Mouse (Mus musculus) limb, embryonic 11.5 days (tissue): ENCODE results near the gene Lamtor5. TPM values are rescaled to one million over a fixed set of nuclear protein-coding genes. Genes with fewer than 3 reads are reported as not detected.

Experiments
- ATAC-seq: fragments of 200-750 bp; cut with Nextera tagmentation; 2 replicates; pipeline ENCODE4 v1.8.0; 2017; ENCODE audit warnings: low read depth; ENCODE audit not compliant: insufficient number of reproducible peaks, low FRiP score, low TSS enrichment
- DNase-seq: peaks from one replicate; pipeline ENCODE4 v3.0.0-alpha.2; 2015; ENCODE audit warnings: low spot score
- H3K27ac ChIP-seq: fragments of 300-500 bp; sonication (generic); replicated peaks from 2 replicates; pipeline ENCODE4 v1.5.1; 2014; ENCODE audit warnings: low read depth, mild to moderate bottlenecking, low read length
- H3K27me3 ChIP-seq: fragments of 300-500 bp; sonication (generic); 2 replicates; pipeline ENCODE4 v1.6.1; 2014; ENCODE audit warnings: mild to moderate bottlenecking, low read length, mixed read lengths; ENCODE audit not compliant: control insufficient read depth, insufficient read depth
- H3K36me3 ChIP-seq: fragments of 300-500 bp; sonication (generic); 2 replicates; pipeline ENCODE4 v1.6.1; 2014; ENCODE audit warnings: mild to moderate bottlenecking, low read length, moderate library complexity, mixed read lengths; ENCODE audit not compliant: control insufficient read depth, insufficient read depth
- H3K4me1 ChIP-seq: fragments of 300-500 bp; sonication (generic); 2 replicates; pipeline ENCODE4 v1.6.1; 2014; ENCODE audit warnings: low read length, mixed read lengths; ENCODE audit not compliant: control insufficient read depth, insufficient read depth
- H3K4me2 ChIP-seq: fragments of 300-500 bp; sonication (generic); 2 replicates; pipeline ENCODE4 v1.6.1; 2014; ENCODE audit warnings: low read depth, mild to moderate bottlenecking, moderate library complexity; ENCODE audit not compliant: severe bottlenecking
- H3K4me3 ChIP-seq: fragments of 300-500 bp; sonication (generic); 2 replicates; pipeline ENCODE4 v1.5.1; 2014; ENCODE audit warnings: low read depth, low read length
- H3K9ac ChIP-seq: fragments of 300-500 bp; sonication (generic); 2 replicates; pipeline ENCODE4 v1.6.1; 2014; ENCODE audit warnings: mild to moderate bottlenecking, low read length
- H3K9me3 ChIP-seq: fragments of 300-500 bp; sonication (generic); 2 replicates; pipeline ENCODE4 v1.6.1; 2016; ENCODE audit warnings: low read length; ENCODE audit not compliant: control insufficient read depth
- WGBS: fragments of 180-500 bp; shearing (Covaris S2); extraction: QIAGEN DNeasy Blood & Tissue Kit; methylation state at CpG from one replicate; pipeline ENCODE4 v1.1.7; 2014; 5-methylcytosine and 5-hydroxymethylcytosine counted together
- polyA plus RNA-seq: library from polyadenylated mRNA; unstranded; fragments of >200 nt; fragmentation: Nextera tagmentation; extraction: Ambion mirVana; gene quantifications from 2 replicates; pipeline ENCODE4 v1.2.1, GENCODE M21; 2014

Gene Lamtor5
- polyA plus RNA-seq, 1 experiment from 2014 or later, result 174 TPM

DNA sequence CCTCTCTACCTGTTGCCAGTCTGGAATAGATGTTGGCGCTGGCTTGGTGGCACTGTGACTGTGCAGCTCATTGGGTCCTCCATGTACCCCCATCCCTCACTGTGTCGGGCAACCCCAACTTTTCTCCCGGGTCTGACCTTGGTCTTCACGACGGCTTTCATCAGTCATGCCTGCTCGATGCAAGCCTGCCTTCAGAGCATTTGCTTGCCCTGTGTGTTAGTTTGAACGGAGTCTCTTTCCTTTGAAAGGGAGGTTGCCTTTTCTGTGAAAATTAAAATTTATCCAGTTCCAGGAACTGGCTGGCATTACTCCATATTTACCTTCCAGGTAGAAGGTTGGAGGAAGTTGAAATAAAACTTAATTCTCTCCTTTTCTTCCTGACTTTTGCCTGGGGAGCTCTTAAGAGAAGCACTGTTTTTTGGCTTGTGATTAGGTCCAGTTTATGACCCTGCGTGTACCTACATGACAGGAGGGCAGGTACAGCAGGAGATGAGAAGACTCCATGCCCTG lies 40.1 kb upstream of the Lamtor5 start:
- DNase-seq, result no peak
- no peak overlapping the region for H3K27ac ChIP-seq
- peaks cover 2% of the 10 kb centered on the region; the same call in 1 of the 2 replicates for H3K4me1 ChIP-seq
- no peak overlapping the region for H3K4me3 ChIP-seq
- 86% methylated on average over 8 of the region's 8 CpGs for WGBS
- no peak overlapping the region for H3K4me2 ChIP-seq
- no peaks in the 10 kb centered on the region for H3K9me3 ChIP-seq
- no peaks in the 10 kb centered on the region for H3K36me3 ChIP-seq
- no peak overlapping the region for H3K9ac ChIP-seq
- no peaks in the 10 kb centered on the region for H3K27me3 ChIP-seq
- no peak for ATAC-seq

DNA sequence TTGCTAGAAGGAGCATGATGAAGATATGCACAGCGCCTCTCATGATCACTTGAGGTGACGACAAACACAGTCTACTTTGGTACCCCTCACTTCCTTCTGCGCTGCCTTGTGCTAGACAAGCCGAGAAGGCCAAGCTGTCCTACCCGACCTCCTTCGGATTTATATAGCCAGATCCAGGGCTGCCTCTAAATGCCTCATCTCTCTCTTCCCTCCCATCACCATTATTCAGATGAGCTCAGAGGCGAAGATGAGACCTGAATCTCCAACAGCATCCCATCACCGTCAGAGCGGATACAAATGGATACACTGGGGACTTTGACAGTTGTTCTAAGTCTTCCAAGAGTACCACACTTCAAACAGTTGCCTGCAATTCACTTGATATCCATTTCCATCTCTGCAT lies 39.1 kb upstream of the Lamtor5 start, which contains the start of gene Prok1:
TSS of gene Prok1 (minus strand) at position 101 of the 400 bp plus-strand sequence.
- H3K4me1 ChIP-seq, result peaks cover 2% of the 10 kb centered on the region; the same call in 1 of the 2 replicates
- H3K36me3 ChIP-seq, result no peaks in the 10 kb centered on the region
- H3K9ac ChIP-seq, result no peak within 1 kb of the TSS
- H3K9me3 ChIP-seq, result no peaks in the 10 kb centered on the region
- ATAC-seq, result no peak
- no peaks in the 10 kb centered on the region for H3K27me3 ChIP-seq
- H3K4me2 ChIP-seq, result no peak within 1 kb of the TSS
- DNase-seq, result no peak
- H3K27ac ChIP-seq, result no peak within 1 kb of the TSS
- WGBS, result 89% methylated on average over 9 of the region's 9 CpGs
- H3K4me3 ChIP-seq, result no peak within 1 kb of the TSS

DNA sequence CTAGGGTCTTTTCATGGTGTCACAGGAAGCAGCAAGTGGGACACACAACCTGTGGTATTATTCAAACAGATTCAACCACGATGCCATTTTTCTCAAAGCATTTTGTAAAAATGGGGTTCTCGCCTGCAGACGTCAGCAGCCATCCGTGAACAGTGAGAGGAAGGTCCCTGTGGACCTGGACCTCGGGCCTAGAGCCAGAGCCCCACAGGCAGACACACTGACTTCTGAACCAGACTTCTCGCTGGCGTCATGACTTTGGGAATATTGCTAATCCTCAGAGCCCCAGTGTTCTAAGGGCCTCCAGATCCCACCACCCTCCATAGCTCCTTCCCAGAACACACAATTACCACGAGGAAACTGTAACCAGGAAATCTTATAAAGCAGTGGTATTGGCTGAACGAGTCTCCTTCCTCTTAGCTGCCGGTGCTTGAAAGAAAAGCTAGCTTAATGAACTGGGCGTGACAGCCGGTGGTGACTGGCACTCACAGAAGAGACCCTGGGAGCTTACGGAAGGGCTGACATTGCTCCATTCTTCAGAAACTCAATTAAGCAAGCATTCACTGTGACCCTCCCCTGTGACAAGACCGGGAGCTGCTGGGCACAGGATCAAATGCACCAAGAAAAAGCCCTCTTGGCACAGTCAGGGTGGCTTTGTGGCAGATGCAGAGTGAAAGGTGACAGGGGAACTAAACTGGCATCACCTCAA lies 37.1 kb upstream of the Lamtor5 start:
- WGBS, result 50% methylated on average over 14 of the region's 14 CpGs
- Histone ChIP-seq H3K9ac (no peak overlapping the region), H3K4me3 (no peak overlapping the region), H3K9me3 (no peaks in the 10 kb centered on the region), H3K36me3 (no peaks in the 10 kb centered on the region), H3K4me1 (peaks cover 2% of the 10 kb centered on the region; the same call in 1 of the 2 replicates), H3K27ac (no peak overlapping the region), H3K27me3 (no peaks in the 10 kb centered on the region), H3K4me2 (no peak overlapping the region)
- no peak for ATAC-seq
- no peak for DNase-seq

DNA sequence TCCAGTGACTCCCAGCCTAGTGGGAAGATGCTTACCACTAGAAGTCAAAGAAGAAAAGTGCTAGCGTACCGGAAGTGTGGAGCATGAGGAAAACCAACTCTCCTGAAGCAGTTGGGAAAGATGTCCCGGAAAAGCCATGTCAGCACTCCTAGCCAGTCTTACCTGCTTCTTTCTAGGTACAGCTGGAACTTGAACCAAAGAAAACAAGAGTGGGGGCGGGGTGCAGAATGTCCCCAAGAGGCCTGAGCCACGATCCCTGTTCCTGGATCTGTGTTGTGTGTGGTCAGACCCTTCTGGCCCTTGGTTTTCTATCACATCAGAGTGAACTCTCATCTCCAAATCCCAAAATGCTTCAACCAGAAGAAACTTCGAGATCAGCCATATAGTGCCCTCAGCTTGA lies 31.8 kb upstream of the Lamtor5 start:
- no peaks in the 10 kb centered on the region for H3K27me3 ChIP-seq
- no peak for DNase-seq

DNA sequence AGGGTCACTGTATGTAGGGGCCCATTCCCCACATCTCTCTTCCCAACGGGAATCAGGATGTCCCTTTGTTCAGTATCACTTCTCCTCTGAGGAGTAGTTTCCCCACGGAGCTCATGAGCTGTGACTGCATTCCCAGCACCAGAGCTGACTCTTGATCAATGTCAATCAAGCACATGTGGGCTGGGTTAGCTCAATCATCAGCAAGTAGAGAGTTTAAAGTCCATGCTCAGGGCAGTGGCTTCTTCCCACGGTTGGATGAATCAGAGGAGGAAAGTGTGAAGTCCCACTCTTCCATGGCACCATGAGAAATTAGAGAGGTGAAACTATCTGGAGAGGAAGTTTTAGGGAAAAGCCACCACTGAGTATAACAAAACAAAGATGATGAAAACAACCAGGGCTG lies 29.6 kb upstream of the Lamtor5 start:
- Histone ChIP-seq H3K4me1 (no peaks in the 10 kb centered on the region), H3K4me2 (no peak overlapping the region), H3K27me3 (no peaks in the 10 kb centered on the region), H3K4me3 (no peak overlapping the region), H3K9me3 (no peaks in the 10 kb centered on the region), H3K27ac (no peak overlapping the region), H3K9ac (no peak overlapping the region), H3K36me3 (no peaks in the 10 kb centered on the region)
- WGBS, result 70% methylated on average over 3 of the region's 3 CpGs
- ATAC-seq (no peak), DNase-seq (no peak)

More for the DNA sequence above, 31.8 kb upstream of the Lamtor5 start:
- ATAC-seq, result no peak
- Histone ChIP-seq H3K4me2 (no peak overlapping the region), H3K27ac (no peak overlapping the region), H3K9me3 (no peaks in the 10 kb centered on the region), H3K4me3 (no peak overlapping the region), H3K36me3 (no peaks in the 10 kb centered on the region), H3K4me1 (peaks cover 1% of the 10 kb centered on the region; the same call in 1 of the 2 replicates), H3K9ac (no peak overlapping the region)
- WGBS, result 78% methylated on average over 6 of the region's 6 CpGs

DNA sequence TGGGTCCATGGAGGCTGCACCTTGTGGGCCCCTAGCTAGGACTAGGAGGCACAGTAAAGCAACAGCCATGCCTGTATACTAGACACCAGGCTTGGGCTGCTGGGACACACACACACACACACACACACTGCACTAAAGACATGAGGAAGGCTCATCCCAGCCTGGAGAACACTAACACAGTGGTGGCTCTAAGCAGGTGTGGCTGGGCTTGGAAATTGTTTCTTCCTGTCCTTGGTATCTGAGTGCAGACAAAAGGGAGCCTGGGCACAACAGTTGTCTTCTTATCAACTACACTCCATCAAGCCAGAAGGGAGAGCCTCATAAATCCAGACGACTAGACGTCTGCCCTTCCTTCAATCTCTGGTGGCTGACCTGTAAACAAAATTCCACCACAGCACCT lies 28.3 kb upstream of the Lamtor5 start:
- H3K27ac ChIP-seq, result no peak overlapping the region
- no peaks in the 10 kb centered on the region for H3K9me3 ChIP-seq
- no peaks in the 10 kb centered on the region for H3K36me3 ChIP-seq
- no peak overlapping the region for H3K4me2 ChIP-seq
- H3K4me3 ChIP-seq, result no peak overlapping the region
- no peaks in the 10 kb centered on the region for H3K27me3 ChIP-seq
- ATAC-seq, result no peak
- no peak for DNase-seq
- 18% methylated on average over 2 of the region's 2 CpGs for WGBS
- H3K4me1 ChIP-seq, result no peaks in the 10 kb centered on the region
- no peak overlapping the region for H3K9ac ChIP-seq

DNA sequence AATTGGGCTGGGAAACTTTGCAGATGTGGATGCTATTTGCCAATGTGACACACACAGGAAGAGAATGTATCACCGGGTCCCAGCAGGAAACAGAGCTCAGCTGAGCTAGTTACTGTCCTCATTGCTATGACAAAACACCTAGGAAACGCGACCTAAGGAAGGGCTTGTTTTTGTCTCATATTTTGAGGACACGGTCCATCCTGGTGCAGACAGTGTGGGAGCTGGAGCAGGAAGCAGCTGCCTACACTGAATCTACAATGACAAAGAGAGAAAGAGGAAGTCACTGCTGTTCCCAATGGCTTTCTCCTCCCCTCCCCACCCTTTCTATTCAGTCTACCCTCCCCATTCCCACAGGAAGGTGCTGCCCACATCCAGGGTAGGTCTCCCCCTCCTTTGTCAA lies 26.6 kb upstream of the Lamtor5 start:
- ATAC-seq (no peak), DNase-seq (no peak)
- H3K36me3 ChIP-seq, result no peaks in the 10 kb centered on the region
- H3K27me3 ChIP-seq, result no peaks in the 10 kb centered on the region
- H3K9ac ChIP-seq, result no peak overlapping the region
- no peaks in the 10 kb centered on the region for H3K4me1 ChIP-seq
- H3K4me2 ChIP-seq, result no peak overlapping the region
- no peaks in the 10 kb centered on the region for H3K9me3 ChIP-seq
- 83% methylated on average over 4 of the region's 4 CpGs for WGBS
- no peak overlapping the region for H3K27ac ChIP-seq
- H3K4me3 ChIP-seq, result no peak overlapping the region

- 85% methylated on average over 5 of the region's 5 CpGs for WGBS
- H3K9me3 ChIP-seq, result no peaks in the 10 kb centered on the region
- H3K9ac ChIP-seq, result no peak overlapping the region
- ATAC-seq, result no peak
- H3K4me1 ChIP-seq, result no peaks in the 10 kb centered on the region
- no peak overlapping the region for H3K27ac ChIP-seq
- no peaks in the 10 kb centered on the region for H3K36me3 ChIP-seq
- no peak overlapping the region for H3K4me3 ChIP-seq
- DNase-seq, result no peak
- no peak overlapping the region for H3K4me2 ChIP-seq
- H3K27me3 ChIP-seq, result no peaks in the 10 kb centered on the region
Observed at GRCm38 (mm10) chr3:107253925-107254324, 24.7 kb upstream of the Lamtor5 start.
